Comparison of ENCODE assay signal across 22 mouse cellular contexts in the genomic region with DNA sequence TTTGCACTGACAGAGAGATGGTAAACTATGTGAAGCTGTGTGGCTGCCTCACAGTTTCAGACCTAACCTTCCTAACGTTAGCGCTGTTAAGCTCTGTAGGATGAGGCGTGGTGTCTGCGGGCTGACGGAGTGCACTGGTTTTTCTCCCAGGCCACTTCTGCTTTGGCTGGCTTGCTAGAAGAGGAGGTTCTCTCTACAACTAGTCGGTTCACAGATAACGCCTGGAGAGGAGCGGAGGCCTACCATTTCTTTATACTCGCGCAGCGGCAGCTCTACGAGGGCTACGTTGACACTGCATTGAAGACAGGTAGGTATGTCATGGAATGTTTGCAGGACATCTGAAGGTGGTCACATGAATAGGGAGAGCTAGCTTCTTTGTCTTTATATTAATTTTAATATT. TPM values are rescaled to one million over a fixed set of nuclear protein-coding genes. Genes with fewer than 3 reads are reported as not detected.
DNase-seq lines count a peak whose midpoint lies in the region; ATAC-seq and TF ChIP-seq lines count a peak whose summit lies in the region.
"Had no signal": no experiment of that assay in that cellular context is flagged by ENCODE, and none has a peak within 500 bp of the region (broad histone marks: within the 10 kb centered on the region; RNA-seq: fewer than 3 reads in every experiment).

No protein-coding gene starts in this region.

- H3K9me3 ChIP-seq in heart, embryonic 11.5 days (replicated peaks; ENCODE audit: control insufficient read depth, low read length), result no peaks in the 10 kb centered on the region
- no peaks in the 10 kb centered on the region for H3K9me3 ChIP-seq in heart, embryonic 14.5 days (ENCODE audit: control insufficient read depth, low read length)
- H3K9me3 ChIP-seq: embryonic facial prominence, embryonic 13.5 days; forebrain, embryonic 12.5 days; hindbrain, embryonic 15.5 days had no signal

- no peak overlapping the region for H3K4me2 ChIP-seq in heart, embryonic 11.5 days
- H3K4me2 ChIP-seq in heart, embryonic 14.5 days (ENCODE audit: low read length), result no peak overlapping the region
- H3K4me2 ChIP-seq: embryonic facial prominence, embryonic 13.5 days; forebrain, embryonic 12.5 days; hindbrain, embryonic 15.5 days had no signal

- no peaks in the 10 kb centered on the region for H3K36me3 ChIP-seq in heart, embryonic 11.5 days (ENCODE audit: control insufficient read depth, insufficient read depth, low read length)
- peaks cover 13% of the 10 kb centered on the region; the same call in 1 of the 2 replicates for H3K36me3 ChIP-seq in heart, embryonic 14.5 days (ENCODE audit: control insufficient read depth, insufficient read depth, low read length)

- H3K27me3 ChIP-seq in heart, embryonic 11.5 days (ENCODE audit: control insufficient read depth, insufficient read depth, low read length), result no peaks in the 10 kb centered on the region
- H3K27me3 ChIP-seq in heart, embryonic 14.5 days (ENCODE audit: control insufficient read depth, insufficient read depth, low read length), result no peaks in the 10 kb centered on the region
- H3K27me3 ChIP-seq: embryonic facial prominence, embryonic 13.5 days; forebrain, embryonic 12.5 days; hindbrain, embryonic 15.5 days; Patski had no signal

- no peak overlapping the region for H3K27ac ChIP-seq in heart, embryonic 11.5 days (ENCODE audit: low read depth, low read length)
- peak overlapping the region; percentile 19 to 49; a peak in 2 of 4 replicates for H3K27ac ChIP-seq in heart, embryonic 14.5 days (replicated peaks in 1 of 2; ENCODE audit: control insufficient read depth in 1 of 2, insufficient read depth in 1 of 2, low read depth in 2 of 2, low read length in 2 of 2)
- no peak overlapping the region for H3K27ac ChIP-seq in gastrocnemius, adult 2 months
- H3K27ac ChIP-seq: embryonic facial prominence, embryonic 13.5 days; forebrain, embryonic 12.5 days; hindbrain, embryonic 15.5 days had no signal

- intact Hi-C loops in heart, postnatal 10 days (cut with DNase I), result loop anchor here (5.0 to 10.0 kb wide), 2 partner anchors 387 to 700 kb away; no protein-coding TSS in a partner anchor
- intact Hi-C loops in gastrocnemius, adult 2 months (cut with DNase I), result no loop called here

- peak; percentile 89 for DNase-seq in heart, adult 11 months
- peak; percentile 28 for DNase-seq in heart, adult 8-10 months (ENCODE audit: low spot score)
- DNase-seq in heart, postnatal 10 days, result peak; percentile 64 to 67
- DNase-seq in urinary bladder, adult 2 months (ENCODE audit: low spot score), result no peak
- no peak for DNase-seq in spleen, adult 18-20 months
- DNase-seq in gastrocnemius, adult 2 months, result no peak
- DNase-seq: adrenal gland, adult 2 months; adrenal gland, postnatal 25 days; B cell, adult 2 months; cerebellum, adult 18-20 months; cerebellum, adult 9-11 months; cerebellum, postnatal 36 days; gastrocnemius, postnatal 14 days; kidney, adult 2 months had no signal

- no peak for TF ChIP-seq CTCF in gastrocnemius, adult 2 months (IDR thresholded peaks at IDR 0.05)

- H3K4me3 ChIP-seq in heart, embryonic 11.5 days (ENCODE audit: low read depth, low read length), result no peak overlapping the region
- no peak overlapping the region for H3K4me3 ChIP-seq in heart, embryonic 14.5 days (ENCODE audit: control insufficient read depth in 1 of 2, insufficient read depth in 1 of 2, low read depth in 1 of 2, low read length in 2 of 2)
- H3K4me3 ChIP-seq in gastrocnemius, adult 2 months, result no peak overlapping the region
- H3K4me3 ChIP-seq: embryonic facial prominence, embryonic 13.5 days; forebrain, embryonic 12.5 days; hindbrain, embryonic 15.5 days had no signal

- no peak for ATAC-seq in heart, embryonic 11.5 days (replicated peaks; ENCODE audit: insufficient number of reproducible peaks, low FRiP score, low TSS enrichment)
- no peak for ATAC-seq in heart, embryonic 14.5 days (ENCODE audit: insufficient number of reproducible peaks, insufficient read depth, low FRiP score, low read depth)
- ATAC-seq: forebrain, embryonic 16.5 days; intestine, embryonic 16.5 days; Patski had no signal

- H3K9ac ChIP-seq in heart, embryonic 11.5 days (ENCODE audit: low read depth, low read length), result no peak overlapping the region
- H3K9ac ChIP-seq in heart, embryonic 14.5 days (ENCODE audit: low read length), result no peak overlapping the region
- H3K9ac ChIP-seq: embryonic facial prominence, embryonic 13.5 days; forebrain, embryonic 12.5 days; hindbrain, embryonic 15.5 days had no signal

- H3K4me1 ChIP-seq in heart, embryonic 11.5 days (ENCODE audit: control insufficient read depth, insufficient read depth, low read length), result no peaks in the 10 kb centered on the region
- no peaks in the 10 kb centered on the region for H3K4me1 ChIP-seq in heart, embryonic 14.5 days (ENCODE audit: control insufficient read depth in 2 of 2, insufficient read depth in 2 of 2, low read length in 2 of 2)
- H3K4me1 ChIP-seq: embryonic facial prominence, embryonic 13.5 days; forebrain, embryonic 12.5 days; hindbrain, embryonic 15.5 days had no signal

- WGBS in heart, embryonic 11.5 days (ENCODE audit: insufficient replicate concordance), result 55% methylated on average over 13 of the region's 13 CpGs
- 34% methylated on average over 13 of the region's 13 CpGs for WGBS in heart, embryonic 14.5 days

RNA-seq across cellular contexts. Expression of a gene that starts 5.1 kb away (rescaled TPM):
- 13.2 and 13.7 TPM in 2 replicates for polyA plus RNA-seq in heart, embryonic 11.5 days (2014; fragmentation: Nextera tagmentation; extraction: Ambion mirVana)
- 10 to 100 TPM; 28.7 to 30.4 (median 28.8) TPM for total RNA-seq in heart, adult 8-10 months (2022)
- 14.2 and 18.3 TPM in 2 replicates for polyA plus RNA-seq in heart, embryonic 14.5 days (2014; fragmentation: Nextera tagmentation; extraction: Ambion mirVana)
- total RNA-seq in heart, postnatal 10 days (2021), result 10 to 100 TPM; 18.3 to 22.8 TPM
- 8.0 and 9.2 TPM in 2 replicates for polyA plus RNA-seq in urinary bladder, adult 2 months (2012; rRNA removed)
- total RNA-seq in gastrocnemius, adult 2 months (2021), result 10 to 100 TPM; 25.2 to 27.6 TPM

RNA-seq across cellular contexts. Expression of a gene that starts 51.0 kb away (rescaled TPM):
- polyA plus RNA-seq in heart, embryonic 11.5 days (2014; fragmentation: Nextera tagmentation; extraction: Ambion mirVana), result 12.5 and 14.5 TPM in 2 replicates
- total RNA-seq in heart, adult 8-10 months (2022), result 10 to 100 TPM; 10.8 to 12.8 (median 11.6) TPM
- 12.8 and 14.4 TPM in 2 replicates for polyA plus RNA-seq in heart, embryonic 14.5 days (2014; fragmentation: Nextera tagmentation; extraction: Ambion mirVana)
- 10 to 100 TPM; 13.0 to 14.1 TPM for total RNA-seq in heart, postnatal 10 days (2021)
- polyA plus RNA-seq in urinary bladder, adult 2 months (2012; rRNA removed), result 10.5 and 12.2 TPM in 2 replicates
- 10 to 100 TPM in 1 of 2 experiments, 1 to 10 TPM in 1; 8.8 to 11.8 TPM for total RNA-seq in gastrocnemius, adult 2 months (2021)

Comparison
In these comparisons a context has a peak if more than half of its experiments do, and no peak if none do; other contexts are left out.
1. H3K27ac ChIP-seq: peak in heart, embryonic 14.5 days (2 of 2); none in heart, embryonic 11.5 days (single experiment) and gastrocnemius, adult 2 months (single experiment).
2. DNase-seq: peak in heart, adult 11 months (single experiment), heart, adult 8-10 months (single experiment) and heart, postnatal 10 days (2 of 2); none in urinary bladder, adult 2 months (single experiment), spleen, adult 18-20 months (0 of 2) and gastrocnemius, adult 2 months (single experiment).